Mouse (Mus musculus) cortical plate, adult 2 months (tissue): ENCODE data around the gene Bbc3. TPM values are rescaled to one million over a fixed set of nuclear protein-coding genes. Genes with fewer than 3 reads are reported as not detected.

Source experiments
- H3K27ac ChIP-seq: fragments of 200-500 bp; 2 replicates; pipeline ENCODE4 v1.5.1; 2012; ENCODE audit warnings: low read length, control low read depth, inconsistent platforms; ENCODE audit not compliant: insufficient read depth
- H3K4me1 ChIP-seq: fragments of 200-500 bp; 2 replicates; pipeline ENCODE4 v1.6.1; 2011; ENCODE audit warnings: low read length; ENCODE audit not compliant: control insufficient read depth, insufficient read depth
- H3K4me3 ChIP-seq: fragments of 200-500 bp; 2 replicates; pipeline ENCODE4 v1.5.1; 2011; ENCODE audit warnings: mild to moderate bottlenecking, low read length, control low read depth; ENCODE audit not compliant: insufficient read depth
- CTCF ChIP-seq: fragments of 200-500 bp; IDR thresholded peaks from 2 replicates; pipeline ENCODE4 v1.5.1; 2011; ENCODE audit warnings: mild to moderate bottlenecking, control low read depth, low read length; ENCODE audit not compliant: insufficient read depth; ENCODE audit errors: extremely low read depth
- POLR2A ChIP-seq: fragments of 200-500 bp; IDR thresholded peaks from 2 replicates; pipeline ENCODE4 v1.6.1; 2011; ENCODE audit warnings: mild to moderate bottlenecking, low read length, control low read depth; ENCODE audit not compliant: insufficient read depth; ENCODE audit errors: extremely low read depth
- polyA plus RNA-seq: library from polyadenylated mRNA; depleted of rRNA; stranded (reverse); fragments of >200 nt; gene quantifications from 2 replicates; pipeline ENCODE4 v1.2.3, GENCODE M21; 2012

Gene Bbc3
- polyA plus RNA-seq, 1 experiment = 8.1 TPM

DNA sequence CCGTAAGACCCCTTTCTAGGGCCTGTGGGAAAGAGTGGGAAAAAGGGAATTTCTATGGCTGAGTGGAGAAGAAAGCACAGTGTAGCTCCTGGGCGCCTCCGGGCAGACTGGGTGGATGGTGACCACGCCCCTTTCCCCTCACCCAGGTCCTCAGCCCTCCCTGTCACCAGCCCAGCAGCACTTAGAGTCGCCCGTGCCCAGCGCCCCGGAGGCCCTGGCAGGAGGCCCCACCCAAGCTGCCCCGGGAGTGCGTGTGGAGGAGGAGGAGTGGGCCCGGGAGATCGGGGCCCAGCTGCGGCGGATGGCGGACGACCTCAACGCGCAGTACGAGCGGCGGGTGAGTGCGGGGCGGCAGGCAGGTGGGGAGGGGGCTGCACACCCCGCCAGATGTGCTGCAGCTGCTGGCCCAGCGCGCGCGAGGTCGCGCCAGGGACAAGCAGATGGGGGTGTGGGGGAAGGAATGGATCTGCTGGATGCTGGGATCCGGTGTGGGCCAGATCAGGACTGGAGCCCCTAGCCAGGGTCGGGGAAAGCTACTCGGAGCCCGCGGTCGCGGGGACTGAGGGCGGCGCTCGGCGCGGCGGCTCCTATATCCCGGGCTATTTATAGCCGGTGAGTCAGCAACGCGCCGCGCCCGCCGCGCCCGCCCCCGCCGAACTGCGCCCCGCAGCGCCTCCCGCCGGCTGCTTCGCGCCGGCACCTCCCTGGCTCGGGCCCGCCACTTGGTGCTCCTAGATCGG lies 5.5 kb downstream of the Bbc3 start:
- TF ChIP-seq POLR2A = peak; percentile 90
- no peak for TF ChIP-seq CTCF
- H3K4me3 ChIP-seq = peak overlapping the region; percentile 98
- H3K27ac ChIP-seq = peak overlapping the region; percentile 100
- H3K4me1 ChIP-seq = peaks cover 5% of the 10 kb centered on the region; the same call in 1 of the 2 replicates

DNA sequence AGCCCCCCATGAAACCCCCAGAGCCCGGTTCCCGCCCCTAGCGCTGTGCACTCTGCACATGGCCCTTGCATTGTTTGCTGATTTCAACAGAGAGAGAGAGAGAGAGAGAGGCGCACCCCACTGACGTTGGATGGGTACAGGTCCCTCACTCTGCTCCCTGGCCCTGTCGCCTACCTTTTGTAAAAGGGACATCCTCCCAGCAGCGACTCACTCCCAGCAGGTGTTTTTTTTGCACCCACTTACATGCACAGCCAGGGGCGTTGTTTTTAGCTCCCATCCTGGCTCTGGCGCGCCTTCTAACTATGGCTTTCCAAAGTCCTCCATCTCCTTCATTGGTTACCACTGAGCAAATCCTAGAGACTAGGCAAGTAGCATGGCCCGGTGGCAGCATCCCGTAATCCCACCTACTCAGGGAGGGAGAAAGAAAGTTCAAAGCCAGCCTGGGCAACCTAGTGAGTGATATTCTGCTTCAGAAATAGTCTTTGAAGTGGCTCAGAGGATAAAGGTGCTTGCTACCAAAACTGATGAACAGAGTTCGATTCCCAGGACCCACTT lies 6.1 kb downstream of the Bbc3 start:
- Histone ChIP-seq H3K4me1 (0 out of 2 replicates have a peak, but pooled peaks cover 3% of the 10 kb centered on the region), H3K27ac (peak overlapping the region; percentile 69)
- no peak for TF ChIP-seq POLR2A
- TF ChIP-seq CTCF = no peak

DNA sequence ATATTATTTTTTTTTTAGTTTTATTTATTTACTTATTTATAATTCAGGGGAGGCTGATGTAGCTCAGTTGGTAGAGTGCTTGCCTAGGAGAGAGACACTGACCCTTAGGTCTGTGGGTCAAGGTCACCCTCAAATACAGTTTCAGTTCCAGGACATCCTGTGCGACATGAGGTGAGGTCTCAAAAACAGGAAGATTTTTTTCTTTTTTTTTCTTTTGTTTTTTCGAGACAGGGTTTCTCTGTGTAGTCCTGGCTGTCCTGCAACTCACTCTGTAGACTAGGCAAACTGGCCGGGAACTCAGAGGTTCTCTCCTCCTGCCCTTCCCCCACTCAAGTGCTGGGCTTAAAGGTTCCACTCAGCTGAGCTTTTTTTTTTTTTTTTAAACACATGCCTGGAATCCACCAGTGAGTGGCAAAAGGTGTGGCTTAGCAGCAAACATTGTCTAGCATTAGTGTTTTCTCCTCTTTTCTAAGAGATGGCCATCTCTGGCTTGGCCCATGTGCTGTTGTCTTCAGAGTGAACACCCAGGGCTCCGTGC lies 7.1 kb downstream of the Bbc3 start:
- Histone ChIP-seq H3K4me3 (no peak overlapping the region), H3K27ac (no peak overlapping the region), H3K4me1 (0 out of 2 replicates have a peak, but pooled peaks cover 3% of the 10 kb centered on the region)
- TF ChIP-seq POLR2A = no peak

More for the DNA sequence above, 6.1 kb downstream of the Bbc3 start:
- H3K4me3 ChIP-seq = peak overlapping the region; percentile 98; the same call in 1 of the 2 replicates

DNA sequence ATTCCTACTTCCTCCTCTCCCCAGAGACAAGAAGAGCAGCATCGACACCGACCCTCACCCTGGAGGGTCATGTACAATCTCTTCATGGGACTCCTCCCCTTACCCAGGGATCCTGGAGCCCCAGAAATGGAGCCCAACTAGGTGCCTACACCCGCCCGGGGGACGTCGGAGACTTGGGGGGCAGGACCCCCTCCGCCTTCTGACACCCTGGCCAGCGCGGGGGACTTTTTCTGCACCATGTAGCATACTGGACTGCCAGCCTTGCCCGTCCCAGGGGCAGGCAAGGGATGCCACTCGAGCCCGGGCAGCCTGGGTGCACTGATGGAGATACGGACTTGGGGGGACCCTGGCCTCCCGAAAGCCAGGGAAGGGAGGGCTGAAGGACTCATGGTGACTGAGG lies 8.9 kb downstream of the Bbc3 start:
- Histone ChIP-seq H3K4me1 (0 out of 2 replicates have a peak, but pooled peaks cover 3% of the 10 kb centered on the region), H3K4me3 (no peak overlapping the region), H3K27ac (no peak overlapping the region)
- TF ChIP-seq CTCF (no peak), POLR2A (no peak)

DNA sequence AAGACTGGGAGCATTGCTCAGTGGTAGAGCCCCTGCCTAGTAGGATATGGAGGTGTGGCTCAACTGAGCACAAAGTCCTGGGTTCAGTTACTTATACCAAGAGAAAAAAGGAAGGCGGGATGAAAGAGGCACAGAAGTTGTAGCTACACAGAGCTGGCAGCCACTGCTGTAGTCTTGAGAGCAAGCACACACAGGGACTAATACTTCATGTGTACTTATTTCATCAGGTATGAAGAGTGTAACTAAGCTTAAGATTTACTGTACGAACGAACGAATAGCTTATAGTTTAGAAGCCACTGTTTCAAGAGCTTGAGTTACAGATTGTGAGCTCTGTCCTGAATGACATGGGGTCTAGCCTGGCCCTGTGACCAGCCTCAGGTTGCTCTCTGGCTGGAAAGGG lies 11.0 kb downstream of the Bbc3 start:
- H3K27ac ChIP-seq = no peak overlapping the region
- no peaks in the 10 kb centered on the region for H3K4me1 ChIP-seq
- TF ChIP-seq CTCF = no peak
- no peak for TF ChIP-seq POLR2A
- H3K4me3 ChIP-seq = no peak overlapping the region

DNA sequence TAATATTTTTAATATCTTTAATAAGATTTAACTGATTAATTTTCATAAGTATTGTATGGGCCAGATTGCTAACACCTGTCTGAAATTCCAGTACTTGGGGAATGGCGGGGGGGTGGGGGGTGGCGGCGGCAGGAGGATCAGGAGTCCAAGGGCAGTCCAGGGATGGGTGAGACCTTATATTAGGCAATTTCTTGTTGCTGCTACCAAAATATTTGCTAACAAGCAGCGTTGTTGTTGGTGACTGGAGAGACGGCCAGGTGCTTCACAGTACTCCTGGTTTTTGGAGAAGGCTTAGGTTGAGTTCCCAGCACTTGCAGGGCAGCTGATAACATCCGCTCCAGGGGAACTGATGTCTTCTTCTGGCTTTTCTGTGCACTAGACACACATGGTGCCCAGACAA lies 12.3 kb downstream of the Bbc3 start:
- H3K4me3 ChIP-seq = no peak overlapping the region
- TF ChIP-seq POLR2A (no peak), CTCF (no peak)
- no peak overlapping the region for H3K27ac ChIP-seq
- H3K4me1 ChIP-seq = no peaks in the 10 kb centered on the region

DNA sequence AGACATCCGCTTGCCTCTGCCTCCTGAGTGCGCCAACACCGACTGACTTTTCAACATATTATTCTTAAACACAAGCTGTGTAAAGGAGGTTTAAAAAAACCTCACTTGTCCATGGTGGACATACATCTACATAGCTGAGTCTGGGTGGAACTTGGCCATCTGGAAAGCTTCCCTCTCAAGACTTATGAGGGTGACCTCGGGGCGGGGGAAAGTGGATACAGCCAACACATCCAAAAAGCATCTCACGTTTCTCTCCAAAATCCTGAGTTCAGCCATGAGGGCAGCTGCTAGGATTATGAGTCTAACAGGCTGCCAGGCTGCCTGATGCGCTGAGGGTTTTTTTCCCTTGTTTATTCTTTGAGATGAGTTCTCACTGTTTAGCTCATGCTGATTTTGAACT lies 16.5 kb downstream of the Bbc3 start:
- Histone ChIP-seq H3K27ac (no peak overlapping the region), H3K4me1 (no peaks in the 10 kb centered on the region; the same call in 1 of the 2 replicates), H3K4me3 (no peak overlapping the region)
- no peak for TF ChIP-seq CTCF

DNA sequence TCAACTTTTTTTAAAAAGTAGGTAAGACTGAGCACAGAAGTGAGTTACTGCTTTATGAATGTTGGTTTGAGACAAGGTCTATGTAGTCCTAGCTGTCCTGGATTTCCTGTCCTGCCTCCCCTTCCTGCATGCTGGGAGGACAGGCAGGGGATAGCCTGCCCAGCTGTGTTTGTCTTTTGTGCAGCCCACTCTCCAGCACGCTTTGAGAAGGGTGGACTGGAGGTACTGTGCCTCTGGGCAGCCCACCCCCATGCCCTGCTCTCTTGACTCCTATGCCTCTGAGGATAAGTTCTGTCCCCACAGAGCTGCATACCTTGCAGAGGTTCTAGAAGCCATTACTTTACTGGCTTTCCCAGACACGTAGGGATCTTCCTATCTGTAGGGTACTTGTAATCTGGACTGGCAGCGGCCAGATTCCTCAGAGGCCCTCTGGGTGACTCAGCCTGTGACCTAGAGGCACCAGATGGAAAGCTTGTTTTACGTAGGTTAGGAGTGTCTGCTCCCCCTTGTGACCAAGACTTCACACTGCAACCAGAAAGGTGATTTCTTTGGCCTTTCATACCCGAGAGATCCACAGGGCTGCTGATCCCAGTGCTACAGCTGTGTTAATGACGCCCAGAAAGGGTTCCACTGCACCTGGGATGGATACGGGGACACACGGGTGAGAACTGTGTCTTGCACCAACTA lies 17.9 kb downstream of the Bbc3 start:
- TF ChIP-seq POLR2A (no peak), CTCF (peak; percentile 69)
- H3K4me1 ChIP-seq = no peaks in the 10 kb centered on the region; the same call in 1 of the 2 replicates
- peak overlapping the region; percentile 19; the same call in 1 of the 2 replicates for H3K27ac ChIP-seq
- H3K4me3 ChIP-seq = no peak overlapping the region

DNA sequence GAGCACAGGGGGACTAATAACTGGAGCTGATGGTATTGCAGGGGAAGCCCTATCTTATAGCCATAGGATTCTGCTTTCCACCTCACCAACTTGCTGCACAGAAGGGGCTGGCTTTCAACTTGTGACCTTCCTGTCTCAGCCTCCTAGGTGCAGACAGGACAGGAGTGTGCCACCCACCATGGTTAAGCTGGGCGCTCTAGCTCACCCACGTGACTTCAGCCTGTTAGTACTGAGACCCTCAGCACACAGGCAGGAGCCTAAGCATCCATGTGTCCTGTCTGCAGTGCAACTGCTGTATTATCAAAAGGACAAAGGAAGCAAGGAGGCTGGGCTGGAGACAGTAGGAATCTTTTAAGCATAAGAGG lies 18.4 kb downstream of the Bbc3 start:
- Histone ChIP-seq H3K4me3 (no peak overlapping the region), H3K4me1 (no peaks in the 10 kb centered on the region; the same call in 1 of the 2 replicates), H3K27ac (no peak overlapping the region)
- TF ChIP-seq POLR2A = no peak

DNA sequence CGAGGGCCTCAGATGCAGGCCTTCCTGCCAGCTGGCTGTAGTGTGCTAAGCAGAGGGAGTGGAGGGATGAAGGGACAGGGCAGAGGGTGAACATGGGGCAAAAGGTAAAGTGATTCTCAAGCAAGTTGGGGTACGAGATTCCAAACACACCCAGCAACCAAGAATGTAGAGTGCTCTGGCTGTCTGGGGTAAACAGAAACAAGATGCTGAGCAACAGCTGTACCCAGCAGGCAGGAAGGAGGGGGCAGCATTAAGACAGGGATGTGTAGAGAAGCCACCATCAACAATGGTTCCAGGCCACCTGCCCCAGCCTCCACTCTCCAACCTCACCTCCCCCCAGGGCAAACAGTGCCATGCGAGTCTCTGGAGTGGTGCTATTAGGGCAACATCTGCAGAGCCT lies 21.0 kb downstream of the Bbc3 start:
- H3K4me1 ChIP-seq = no peaks in the 10 kb centered on the region; the same call in 1 of the 2 replicates
- no peak overlapping the region for H3K27ac ChIP-seq
- no peak overlapping the region for H3K4me3 ChIP-seq
- no peak for TF ChIP-seq CTCF
- no peak for TF ChIP-seq POLR2A
